Mouse (Mus musculus): ENCODE measurements around the gene Mdfi.
"Not testable (repeated sequence)": the region's sequence is repeated elsewhere in the genome, so short reads cannot be mapped to it uniquely, and the experiment has no call there.

Mdfi gene

DNA sequence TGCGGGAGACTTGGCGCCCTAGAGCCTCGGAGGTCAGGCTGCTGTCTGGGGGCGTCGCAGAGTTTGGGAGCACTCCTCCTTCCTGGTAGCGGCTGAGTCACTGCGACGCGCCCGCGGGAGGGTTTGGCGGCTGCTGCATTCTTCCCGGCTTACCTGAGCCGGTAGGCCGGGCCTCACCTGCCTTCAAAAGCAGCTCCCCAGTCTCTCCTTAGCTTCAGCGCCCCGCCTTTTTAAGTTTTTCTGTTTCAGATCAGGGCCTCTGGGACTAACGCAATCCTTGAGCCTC is at the start of gene Mdfi:
Gene Mdfi, minus strand, starts transcription at position 210 of the 286 bp plus-strand sequence.
- DNase-seq: no peak

DNA sequence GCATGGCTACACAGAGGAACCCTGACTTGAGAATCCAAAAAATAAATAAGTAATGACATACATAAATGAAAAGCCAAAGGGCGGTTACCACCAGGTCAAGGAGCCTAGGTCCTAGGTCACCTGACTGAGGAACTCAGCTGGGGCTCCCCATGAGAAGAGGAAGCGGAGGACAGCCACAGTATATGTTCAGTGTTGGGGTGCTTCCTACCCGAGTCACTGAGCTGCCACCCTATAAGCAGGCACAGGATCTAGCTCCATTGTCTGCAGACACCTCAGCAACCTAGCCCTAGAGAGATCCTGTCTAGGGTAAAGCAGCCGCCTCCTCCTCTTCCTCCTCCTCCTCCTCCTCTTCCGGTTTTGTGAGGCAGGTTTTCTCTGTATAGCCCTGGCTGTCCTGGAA is 48.6 kb upstream of the Mdfi start:
- DNase-seq: no peak

DNA sequence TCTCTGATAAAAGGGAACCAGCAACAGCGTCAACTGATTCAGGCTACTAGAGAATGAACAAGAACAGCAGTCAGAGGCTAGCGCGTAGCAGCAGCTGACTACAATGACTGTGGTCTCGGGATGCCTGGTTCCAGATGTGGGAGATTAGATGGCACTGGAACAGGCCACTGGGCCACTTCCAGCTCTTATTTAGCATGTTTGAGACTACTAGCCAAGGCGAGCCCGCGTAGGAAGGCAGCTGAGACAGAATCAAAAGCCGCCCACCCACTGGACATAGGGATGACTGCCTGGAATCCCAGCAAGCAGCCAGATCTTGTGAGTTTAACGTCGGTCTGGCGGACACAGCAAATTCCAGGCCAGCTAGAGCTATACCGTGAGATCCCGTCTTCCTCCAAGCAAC is 46.8 kb upstream of the Mdfi start:
- DNase-seq: no peak

DNA sequence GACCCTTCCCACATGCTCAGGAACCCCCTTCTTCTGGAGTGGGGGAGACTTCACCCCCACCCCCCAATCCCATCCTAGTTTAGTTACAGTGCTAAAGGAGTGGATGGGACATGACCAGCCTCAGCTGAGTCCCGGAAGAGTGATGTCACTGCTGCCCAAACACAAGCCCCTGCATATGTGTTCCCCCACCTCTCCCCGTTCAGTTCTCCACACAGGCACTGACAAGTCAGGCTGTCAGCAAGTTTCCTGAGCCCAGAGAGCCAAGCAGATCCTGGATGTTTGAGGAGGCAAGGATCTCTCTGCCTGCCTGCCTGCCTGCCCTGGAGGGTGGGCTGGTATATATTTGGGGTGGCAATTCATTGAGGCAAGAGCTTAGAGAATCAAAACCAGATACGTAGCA is 44.7 kb upstream of the Mdfi start:
- no peak for DNase-seq

DNA sequence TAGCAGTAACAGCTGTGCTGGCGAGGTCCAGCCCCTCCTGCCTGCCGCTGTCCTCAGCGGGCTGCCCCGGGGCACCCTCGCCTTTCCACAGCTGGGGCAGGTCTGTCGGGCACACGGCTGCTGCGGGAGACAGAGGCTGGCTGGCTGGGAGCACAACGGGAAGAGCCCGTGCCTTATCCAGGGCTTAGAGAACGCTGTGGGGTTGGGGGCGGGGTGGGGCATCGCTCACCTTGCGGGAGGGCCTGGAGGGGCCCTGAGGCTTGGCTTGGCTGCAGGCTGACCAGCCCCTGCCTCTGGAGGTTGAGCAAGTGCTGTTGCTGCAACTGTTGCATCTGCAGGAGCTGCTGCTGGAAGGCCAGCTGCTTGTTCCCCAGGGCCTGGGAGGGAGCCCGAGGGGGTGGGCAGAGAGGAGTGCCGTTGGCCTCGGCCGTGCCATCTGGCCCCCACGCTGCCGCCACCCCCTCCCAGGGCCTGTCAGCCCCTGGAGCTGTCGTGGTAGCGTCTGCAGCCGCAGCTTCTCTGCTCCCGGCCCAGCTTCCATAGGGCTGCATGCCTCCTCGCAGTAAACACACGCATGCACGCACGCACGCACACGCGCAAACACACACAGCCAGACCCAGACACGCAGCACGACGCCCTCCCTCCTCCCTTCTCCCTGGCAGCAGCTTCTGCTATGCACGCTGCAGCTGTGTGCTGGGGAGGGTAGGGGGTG is 44.0 kb upstream of the Mdfi start:
- peak; percentile 73 for DNase-seq

DNA sequence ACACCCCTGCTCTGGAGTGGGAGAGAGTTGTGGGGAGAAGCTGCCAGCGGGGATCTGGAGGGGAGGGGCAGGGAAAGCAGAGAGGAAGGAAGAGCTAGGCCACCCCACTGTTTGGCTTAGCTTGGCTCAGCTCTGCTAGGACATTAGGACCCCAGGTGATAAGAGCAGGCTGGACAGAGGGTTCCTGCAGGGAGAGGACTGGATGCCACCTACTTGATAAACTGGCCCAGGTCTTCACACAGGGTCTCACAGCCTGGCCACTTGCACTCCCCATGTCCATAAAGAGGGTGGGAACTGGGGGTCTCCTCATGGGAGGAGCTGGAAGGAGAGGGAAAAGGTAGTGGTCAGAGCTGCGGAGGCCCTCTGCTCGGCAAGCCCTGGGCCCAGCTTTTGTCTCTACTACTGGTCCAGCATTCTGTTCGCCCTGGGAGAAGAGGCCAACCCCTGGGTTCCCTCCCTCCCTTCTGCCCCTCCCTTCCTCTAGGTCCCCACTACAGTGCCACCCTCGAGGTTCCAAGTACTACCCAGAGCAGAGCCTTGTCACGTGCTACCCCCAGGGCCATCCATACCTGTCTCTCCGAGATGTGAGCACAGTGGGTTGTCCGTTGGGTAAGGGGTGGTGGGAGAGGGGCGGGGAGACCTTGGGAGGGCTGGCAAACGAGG is 43.4 kb upstream of the Mdfi start:
- no peak for DNase-seq

DNA sequence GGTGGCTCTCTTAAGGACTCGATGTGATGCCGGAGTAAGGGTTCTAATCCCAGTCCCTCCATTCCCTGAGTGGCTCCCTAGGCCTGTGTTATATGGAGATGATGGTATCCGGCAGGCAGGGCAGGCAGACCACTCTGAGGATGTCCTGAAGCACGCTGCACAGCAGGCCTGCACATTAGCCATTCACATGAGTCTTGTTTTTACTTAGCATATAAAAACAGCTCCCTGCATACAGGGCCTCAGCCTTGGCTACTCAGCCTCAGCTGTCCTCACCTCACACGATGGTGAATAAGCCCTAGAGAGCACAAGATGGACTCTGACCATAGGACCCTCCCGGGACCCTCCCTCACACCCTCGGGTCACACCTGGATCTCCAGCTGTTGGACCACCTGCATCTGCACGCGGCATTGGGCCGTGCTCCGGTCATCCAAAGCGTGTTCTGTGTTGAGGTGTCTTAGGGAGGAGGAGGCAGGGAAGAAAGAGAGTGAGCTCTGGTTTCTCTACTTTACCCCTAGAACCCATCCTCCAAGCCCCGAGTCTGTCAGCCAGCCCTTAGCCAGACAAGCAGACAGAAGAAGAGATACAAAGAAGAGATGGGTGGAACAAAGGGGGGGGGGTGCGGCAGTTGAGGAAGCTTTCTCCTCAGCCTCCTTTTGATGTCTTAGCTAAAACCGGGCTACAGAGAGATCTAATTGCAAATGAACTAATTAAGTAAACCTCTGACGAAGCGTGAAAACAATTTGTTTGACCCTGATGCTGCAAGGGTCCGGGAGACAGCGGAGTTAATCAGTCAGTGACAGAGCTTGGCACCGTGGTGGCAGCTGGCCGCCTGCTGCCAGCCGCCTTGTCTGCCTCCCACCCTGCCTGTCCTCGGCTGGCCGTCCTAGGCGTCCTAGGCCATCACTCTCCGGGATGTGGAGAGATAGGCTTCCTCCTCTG is 42.6 kb upstream of the Mdfi start:
- no peak for DNase-seq

DNA sequence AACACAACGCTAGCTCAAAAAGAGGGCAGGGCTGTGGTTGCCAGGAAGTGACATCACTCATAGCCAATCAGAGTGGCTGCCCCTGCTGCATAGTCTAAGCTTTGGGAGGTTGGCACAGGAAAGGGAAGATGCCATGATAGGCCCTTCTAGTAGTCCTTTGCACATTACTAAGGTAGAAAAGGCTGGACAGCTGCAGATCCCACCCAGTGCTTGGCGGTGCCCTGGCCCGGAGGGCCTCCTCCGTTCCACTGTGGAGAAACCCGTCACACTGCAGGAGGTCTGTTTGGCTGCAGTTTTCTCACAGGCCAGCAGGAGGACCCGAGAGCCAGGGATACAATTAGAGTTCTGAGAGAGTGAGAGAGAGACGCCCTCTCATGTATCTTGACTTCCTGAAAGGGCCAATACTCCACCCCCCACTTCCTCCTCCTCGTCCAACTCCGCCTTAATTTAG is 38.9 kb upstream of the Mdfi start:
- peak; percentile 80 for DNase-seq

DNA sequence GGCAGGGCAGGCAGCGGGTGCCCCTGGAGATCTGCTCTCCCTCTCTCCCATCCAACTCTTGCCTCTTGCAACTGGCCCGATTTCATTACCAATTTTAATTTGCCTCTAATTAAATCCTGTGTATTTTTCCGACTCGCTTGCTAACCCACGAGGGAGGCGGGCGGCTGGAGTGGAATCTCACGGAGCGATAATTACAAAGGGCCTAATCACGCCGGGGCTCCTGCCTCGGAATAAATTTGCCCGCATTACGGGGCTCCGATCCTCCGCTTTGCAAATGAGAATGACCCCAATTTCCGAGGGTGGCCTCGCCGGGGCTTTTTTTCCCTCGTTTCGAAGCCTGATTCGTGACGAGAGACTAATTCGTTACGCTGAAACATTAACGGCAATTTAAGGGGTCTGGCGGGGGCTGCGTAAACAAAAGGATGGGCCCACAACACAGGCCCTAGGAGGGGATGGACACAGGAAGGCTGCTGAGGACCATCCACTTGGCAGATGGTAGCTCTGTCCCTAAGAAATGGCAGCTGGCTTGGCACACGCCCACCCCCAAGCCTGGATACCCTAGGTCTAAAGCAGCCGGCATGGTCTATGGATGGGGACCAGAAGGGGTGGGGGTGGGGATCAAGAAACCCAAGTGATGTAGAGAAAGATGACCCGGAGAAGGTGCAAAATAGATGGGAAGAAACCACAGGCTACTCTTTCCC is 38.0 kb upstream of the Mdfi start:
- no peak for DNase-seq

DNA sequence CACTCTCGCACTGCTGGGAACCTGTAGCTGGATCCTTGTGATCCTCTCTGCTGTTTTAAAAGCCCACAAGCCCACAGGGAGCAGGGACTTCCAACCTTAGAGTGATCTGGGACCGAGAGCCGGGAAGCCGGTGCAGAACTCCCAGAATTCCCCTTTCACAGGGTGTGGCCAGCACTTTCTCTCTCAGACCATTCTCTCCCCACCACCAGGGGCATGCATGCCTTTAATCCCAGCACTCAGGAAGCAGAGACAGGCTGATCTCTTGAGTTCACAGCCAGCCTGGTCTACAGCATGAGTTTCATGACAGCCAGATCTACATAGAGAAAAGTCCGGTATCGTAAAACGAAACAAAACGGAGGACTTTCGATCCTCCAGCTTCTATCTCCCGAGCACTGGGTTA is 35.4 kb upstream of the Mdfi start:
- DNase-seq: no peak

DNA sequence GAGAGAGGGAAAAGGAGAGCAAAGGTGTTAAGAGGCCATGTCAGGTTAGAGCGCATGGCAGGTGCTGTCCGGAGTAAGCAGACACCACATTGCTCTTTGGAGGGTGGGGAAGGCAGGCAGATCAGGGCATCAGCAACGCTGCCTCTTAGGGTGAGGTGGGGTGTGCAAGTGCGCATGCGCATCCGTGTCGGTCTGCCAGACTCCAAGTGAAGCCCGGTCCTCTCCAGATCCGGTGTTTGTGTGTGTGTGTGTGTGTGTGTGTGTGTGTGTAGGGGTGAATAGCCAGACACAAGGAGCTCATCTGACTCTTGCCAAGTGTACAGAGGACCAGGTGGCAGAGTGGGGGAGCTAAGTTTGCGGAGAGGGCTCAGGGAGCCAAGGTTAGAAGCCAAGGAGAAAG is 31.5 kb upstream of the Mdfi start:
- no peak for DNase-seq

DNA sequence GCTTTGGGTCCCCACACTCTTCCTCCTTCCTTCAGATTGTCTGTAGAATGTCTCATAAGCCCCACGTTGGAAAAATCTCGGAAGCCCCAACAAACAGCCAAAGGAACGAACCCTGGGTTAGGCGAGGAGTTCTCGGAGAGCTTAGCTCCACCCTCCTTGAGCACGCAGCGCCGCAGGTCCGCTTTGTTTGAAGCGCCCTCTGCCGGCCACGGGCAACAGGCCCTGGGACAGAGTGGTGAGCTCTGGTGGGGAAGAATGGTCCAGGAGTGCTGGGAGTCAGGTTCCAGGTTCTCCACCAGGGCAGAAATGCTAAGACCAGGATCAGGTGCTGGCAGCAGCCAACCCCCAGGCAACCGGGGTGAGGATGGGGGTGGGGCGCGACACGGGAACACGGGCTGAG is 30.0 kb upstream of the Mdfi start:
- peak; percentile 89 for DNase-seq

DNA sequence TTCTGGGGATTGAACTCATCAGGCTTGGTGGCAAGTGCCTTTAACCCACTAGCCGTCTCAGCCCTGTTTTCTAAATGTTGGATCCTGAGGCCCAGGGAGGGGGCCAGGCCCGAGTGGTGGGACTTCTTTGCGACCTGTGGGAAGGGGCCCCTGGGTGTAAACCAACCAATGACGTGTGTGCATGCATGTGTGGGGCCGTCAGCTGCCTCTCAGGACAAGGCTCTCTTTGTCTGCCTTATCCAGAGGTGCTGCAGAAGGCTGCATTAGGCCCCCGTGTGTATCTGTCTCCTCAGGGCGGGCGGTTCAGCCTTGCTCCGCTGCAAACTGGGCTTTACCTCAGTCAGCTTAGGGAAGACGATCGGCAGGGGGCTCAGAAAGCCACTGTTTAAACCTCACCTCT is 28.9 kb upstream of the Mdfi start:
- no peak for DNase-seq

DNA sequence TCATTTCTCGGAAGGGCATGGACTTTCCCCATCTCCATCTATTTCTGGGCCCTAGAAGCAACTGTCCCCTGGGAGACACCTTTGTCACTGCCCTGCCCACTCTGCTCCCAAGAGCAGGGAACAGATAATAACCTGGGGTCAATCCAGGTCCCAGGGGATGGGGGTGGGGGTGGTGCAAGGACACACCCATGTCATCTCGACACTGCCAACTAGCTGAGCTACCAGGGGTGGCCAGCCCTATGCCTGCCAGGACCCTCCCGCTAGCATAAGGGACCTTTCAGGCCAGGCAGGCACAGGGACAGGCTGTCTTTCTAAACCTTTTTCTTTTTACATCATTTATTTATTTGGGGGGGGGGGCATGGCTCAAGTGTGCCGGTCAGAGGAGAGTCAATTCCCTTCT is 28.5 kb upstream of the Mdfi start:
- DNase-seq: no peak

DNA sequence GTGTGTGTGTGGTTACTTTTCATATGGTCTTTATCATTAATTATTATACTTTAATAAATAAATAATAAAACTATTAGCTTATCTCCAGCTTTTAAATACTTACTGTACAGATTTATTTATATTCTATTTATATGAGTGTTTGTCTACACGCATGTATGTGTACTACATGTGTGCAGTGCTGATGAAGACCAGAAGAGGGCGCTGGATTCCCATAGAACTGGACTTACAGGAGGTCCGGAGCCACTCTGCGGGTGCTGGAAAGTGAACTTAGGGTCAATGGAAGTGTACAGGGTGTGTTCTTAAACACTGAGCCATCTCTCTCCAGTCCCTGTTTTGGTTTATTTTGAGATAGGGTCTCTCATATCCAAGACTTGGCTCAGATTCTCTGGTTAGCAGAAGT is 21.1 kb upstream of the Mdfi start:
- no peak for DNase-seq

DNA sequence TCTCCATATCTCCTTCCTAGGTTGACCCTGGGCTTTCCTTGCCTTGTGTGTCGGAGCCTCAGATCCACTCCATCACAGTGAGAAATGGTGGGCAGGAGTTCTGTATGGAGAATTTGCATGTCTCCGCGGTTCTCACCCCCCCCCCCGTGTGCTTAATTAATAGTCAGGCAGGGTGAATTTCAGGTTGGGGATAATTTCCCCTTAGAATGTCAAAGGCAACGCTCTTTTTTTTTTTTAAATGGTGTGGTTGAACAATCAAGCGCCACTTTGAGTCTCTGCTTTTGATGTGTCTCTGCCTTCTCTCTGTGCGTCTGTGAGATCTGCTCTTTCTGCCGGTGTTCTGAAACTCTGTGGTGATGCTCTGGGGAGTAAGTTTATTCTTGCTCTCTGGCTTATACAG is 20.4 kb upstream of the Mdfi start:
- no peak for DNase-seq

DNA sequence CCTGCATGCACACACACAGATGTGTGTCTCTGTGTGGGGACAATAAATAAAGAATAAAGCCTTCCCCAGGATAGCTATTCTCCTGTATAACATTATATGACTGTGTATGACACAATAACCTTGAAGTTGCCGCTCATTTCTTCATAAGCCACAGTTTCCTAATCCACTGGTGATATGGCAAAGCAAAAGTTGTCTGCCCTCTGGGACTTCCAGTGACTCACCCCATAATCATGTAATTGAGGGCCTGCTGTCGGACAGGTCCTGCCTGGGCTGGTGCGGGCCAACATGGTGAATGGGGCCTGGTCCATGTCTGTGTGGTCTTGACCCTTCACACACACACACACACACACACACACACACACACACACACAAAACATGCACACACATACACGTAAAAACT is 19.3 kb upstream of the Mdfi start:
- no peak for DNase-seq

DNA sequence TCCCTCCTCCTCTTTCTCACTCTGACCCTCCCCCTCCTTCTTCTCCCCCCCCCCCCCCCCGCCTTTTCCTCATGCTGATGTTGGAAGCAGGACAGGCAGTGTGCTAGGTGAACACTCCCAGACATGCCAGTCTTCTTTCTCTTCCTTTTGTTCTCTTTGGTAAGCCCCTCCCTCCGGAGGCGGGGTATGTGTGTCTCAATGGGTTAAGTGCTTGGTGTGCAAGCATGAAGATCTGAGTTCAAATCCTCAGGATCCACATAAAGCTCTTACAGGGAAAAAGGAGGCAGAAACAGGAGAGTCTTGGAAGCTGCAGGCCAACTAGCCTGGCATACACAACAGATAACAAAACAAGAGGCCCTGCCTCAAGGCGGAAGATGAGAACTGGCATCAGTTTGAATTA is 18.8 kb upstream of the Mdfi start:
- DNase-seq: no peak

DNA sequence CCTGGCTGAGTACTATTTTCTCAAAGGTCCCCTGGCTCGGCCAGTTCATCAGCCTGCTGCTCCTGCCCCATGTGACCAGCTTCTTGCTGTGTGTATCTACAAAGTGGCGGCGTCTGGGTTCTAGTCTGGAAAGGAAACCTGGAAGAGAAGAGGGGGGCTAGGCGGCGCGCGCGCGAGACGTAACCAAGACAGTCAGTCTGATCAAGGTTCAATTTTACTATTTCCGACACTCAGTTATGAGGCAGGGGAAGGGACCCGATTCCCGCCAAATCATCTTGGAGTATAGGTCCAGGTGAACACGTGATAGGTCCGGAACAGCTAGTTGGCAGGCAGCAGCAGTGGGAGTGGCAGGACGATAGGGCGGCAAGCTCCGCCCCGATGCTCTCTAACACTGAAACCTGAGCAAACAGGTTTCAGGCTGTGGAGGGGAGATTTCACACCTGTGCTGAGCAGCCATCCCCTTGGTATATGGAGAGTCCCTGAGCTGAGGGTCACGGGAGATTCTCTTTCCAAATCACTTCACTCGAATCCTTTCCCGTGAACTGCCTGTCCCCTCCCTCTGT is 17.4 kb upstream of the Mdfi start:
- DNase-seq: not testable (repeated sequence)

DNA sequence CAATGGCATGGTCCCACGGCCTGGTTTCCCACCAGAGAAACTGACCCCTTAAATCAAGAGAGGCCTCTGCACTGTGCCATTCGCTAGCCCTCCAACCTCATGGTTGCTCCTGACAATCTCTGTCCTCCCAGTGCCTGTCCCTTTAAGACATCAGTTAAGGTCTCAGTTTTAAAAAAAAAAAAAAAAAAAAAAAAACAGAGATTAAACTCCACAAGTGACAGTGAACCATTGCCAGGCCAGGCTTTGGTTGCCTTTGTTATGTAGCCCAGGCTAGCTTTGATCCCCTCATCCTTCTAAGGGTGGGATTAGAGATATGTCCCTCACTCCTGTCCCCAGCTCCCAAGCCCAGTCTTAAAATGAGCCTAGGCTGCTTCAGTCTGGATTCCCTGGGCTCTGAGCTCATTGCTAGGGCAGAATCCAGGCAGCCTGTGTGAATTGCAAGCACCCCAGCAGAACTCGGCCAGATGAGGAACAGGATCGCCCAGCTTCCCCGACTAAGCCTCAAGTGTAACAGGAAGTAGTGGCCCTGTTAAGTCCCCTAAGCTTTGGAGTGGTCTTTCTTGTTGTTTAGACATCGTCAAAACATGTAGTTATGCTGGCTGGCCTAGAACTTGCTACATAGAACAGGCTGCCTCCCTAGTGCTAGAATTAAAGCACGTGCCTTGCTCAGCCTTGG is 16.3 kb upstream of the Mdfi start:
- no peak for DNase-seq

DNA sequence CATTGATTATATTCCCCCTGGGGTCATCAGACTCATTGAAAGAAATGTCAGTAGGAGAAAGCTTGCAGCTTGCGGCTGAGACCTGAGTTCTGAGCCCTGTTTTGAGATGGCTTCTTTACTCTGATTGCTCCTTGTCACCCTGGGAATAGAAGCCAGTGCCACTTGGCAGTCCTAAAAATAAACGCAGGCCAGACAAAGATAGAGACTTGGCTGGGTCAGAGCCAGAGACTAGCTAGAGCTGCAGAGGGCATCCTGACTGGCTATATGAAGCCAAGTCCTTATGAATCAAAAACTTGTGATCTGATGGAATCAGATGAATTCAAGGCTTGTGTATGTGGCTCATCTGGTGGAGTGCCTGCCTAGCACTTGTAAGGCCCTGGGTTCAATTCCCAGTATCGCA is 15.5 kb upstream of the Mdfi start:
- DNase-seq: no peak

DNA sequence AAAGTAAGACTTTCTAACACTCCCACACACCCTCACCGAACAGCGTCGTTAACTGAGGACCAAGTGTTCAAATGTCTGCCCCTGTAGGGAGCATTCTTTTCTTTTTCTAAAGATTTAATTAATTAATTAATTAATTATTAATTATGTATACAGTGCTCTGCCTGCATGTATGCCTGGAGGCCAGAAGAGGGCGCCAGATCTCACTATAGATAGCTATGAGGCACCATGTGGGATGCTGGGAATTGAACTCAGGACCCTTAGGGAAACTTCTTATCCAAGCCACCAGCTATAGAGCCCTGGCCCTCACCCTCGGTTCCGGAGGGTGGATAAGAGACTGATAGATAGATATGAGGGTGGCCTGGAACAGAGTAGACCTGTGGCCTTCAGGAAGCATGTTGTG is 13.5 kb upstream of the Mdfi start:
- no peak for DNase-seq
